Mouse (Mus musculus): ENCODE data around the gene Lcn11. TPM values are rescaled to one million over a fixed set of nuclear protein-coding genes. Genes with fewer than 3 reads are reported as not detected.

Lcn11 gene
- polyA plus RNA-seq (2012; rRNA removed), result not detected in 2 replicates

DNA sequence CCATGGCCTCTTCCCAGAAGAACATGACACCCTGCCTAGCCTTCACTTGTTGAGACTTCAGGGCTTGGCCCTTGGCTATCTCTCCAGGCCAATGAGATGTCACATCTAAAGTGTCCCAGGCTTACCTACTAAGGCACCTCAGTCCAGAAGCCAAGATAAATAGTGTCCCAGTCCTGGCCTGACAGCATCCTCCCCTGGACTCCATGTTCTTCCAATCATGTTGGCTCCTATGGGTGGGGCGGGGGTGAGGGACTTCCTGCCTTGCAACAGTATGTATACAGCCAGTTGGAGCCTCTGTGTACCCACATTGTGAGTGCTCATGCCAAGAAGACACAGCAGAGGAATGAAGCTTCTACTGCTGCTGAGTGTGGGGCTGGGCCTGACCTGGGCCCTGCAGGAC is at the start of gene Lcn11:
Lcn11 (plus strand) TSS at position 301 of the 400 bp plus-strand sequence.

DNA sequence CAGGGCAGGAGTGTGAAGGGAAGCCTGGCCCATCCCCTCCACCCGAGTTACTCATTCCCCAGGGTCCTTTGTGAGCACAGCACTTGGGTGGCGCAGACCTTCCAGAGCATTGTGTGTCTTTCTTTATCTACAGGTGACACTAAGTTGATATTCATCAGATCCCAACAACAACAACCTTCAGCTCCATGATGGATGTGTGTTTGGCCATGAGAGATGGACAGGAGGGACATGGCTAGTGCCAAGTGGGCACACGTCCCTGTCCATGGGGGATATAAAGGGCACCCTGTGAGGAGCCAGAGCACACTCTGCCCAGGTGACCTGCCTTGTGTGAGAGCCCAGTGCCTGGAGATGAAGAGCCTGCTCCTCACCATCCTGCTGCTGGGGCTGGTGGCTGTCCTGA is 40.1 kb upstream of the Lcn11 start, which contains the start of gene Obp2b:
Obp2b (plus strand) TSS at position 301 of the 400 bp plus-strand sequence.

DNA sequence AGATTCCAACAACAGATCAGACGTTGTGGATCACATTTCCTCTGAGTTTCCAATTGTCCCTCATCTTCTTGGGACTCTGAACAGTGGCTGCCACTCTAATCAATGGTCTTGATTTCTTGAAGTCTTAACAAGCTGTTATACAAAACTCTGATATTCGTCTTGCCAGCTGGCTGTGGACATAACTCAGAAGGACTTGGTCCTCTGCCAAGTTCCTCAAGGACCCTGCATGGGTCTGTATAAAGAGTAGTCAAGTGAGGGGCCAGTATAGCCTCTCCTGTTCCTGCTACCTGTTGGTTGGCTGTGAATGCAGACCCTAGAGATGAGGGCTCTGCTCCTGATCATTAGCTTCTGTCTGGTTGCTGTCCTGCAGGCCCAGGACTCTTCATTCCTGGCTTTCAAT is 11.5 kb upstream of the Lcn11 start, which contains the start of gene Lcn3:
Lcn3 (plus strand) TSS at position 301 of the 400 bp plus-strand sequence.

DNA sequence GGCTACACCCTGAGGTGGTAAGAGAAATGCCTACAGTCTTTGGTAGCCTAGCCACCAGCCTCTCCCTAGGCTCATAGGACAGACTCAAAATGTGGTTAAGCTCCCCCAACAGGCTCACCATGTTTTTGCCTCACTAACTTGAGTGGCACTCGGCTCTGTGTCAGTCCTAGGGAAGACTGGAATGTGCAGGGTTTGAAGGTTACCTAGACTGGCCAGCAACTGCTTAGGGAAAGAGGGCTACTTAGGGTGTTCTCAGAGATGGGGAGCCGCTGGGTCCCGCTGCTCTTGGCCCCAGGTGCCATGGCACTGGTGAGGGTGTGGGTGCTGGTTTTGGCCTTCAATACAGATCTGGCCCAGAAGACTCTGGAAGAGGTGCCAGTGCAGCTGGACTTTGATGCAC is 5.1 kb downstream of the Lcn11 start, which contains the start of gene Gm13539:
Gm13539 (plus strand) TSS at position 301 of the 400 bp plus-strand sequence.

DNA sequence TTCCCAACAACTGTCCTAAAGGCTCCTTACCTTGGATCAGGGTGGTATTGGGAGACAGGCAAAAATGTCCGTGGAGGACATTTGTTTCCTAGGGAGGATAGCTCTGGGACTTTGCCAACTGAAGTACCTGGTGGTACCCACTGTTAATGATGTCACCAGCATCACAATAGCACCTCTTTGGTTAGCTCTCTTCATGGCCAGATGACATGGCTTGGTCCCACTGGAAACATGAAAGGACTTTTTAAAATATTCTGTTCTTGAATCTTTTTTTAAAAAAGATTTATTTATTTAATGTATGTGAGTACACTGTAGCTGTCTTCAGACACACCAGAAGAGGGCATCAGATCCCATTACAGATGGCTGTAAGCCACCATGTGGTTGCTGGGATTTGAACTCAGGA is 38.9 kb downstream of the Lcn11 start, which contains the start of gene Glt6d1:
Glt6d1 (minus strand) TSS at position 101 of the 400 bp plus-strand sequence.

DNA sequence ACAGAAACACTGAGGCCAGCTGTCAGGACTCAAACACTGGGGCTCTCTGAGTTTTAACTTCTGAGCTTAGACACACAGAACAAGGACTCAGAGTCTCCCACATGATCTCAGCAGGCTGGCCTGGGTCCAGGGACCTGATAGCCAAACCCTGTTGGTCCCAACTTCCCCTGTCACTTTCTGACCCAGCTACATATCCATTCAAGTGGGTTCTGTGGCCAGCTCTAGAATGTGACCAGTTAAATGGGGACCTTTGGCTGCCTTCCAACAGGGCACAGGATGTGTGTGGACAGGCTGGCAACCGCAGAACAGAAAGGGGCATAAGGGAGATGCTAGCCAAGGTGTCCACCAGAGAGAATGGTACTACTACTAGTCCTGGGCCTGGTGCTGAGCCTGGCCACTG is 46.0 kb downstream of the Lcn11 start, which contains the start of gene Lcn9:
Lcn9 (plus strand) TSS at position 348 of the 400 bp plus-strand sequence.

Other genes starting within 250 kb of the Lcn11 start
- gene Traf2, start 230.1 kb upstream of the Lcn11 start, polyA plus RNA-seq (2012; rRNA removed), result 13.4 and 15.1 TPM in 2 replicates
- gene Edf1, start 219.2 kb upstream of the Lcn11 start, polyA plus RNA-seq (2012; rRNA removed), result 208 and 259 TPM in 2 replicates
- 3.1 and 10.3 TPM in 2 replicates for gene Mamdc4, start 202.2 kb upstream of the Lcn11 start, polyA plus RNA-seq (2012; rRNA removed)
- 20.9 and 24.9 TPM in 2 replicates for gene Phpt1, start 201.8 kb upstream of the Lcn11 start, polyA plus RNA-seq (2012; rRNA removed)
- gene Ajm1, start 195.3 kb upstream of the Lcn11 start, polyA plus RNA-seq (2012; rRNA removed), result 2.2 and 2.4 TPM in 2 replicates
- gene Rabl6, start 168.5 kb upstream of the Lcn11 start, polyA plus RNA-seq (2012; rRNA removed), result 64.1 and 64.2 TPM in 2 replicates
- gene Ccdc183, start 159.3 kb upstream of the Lcn11 start, polyA plus RNA-seq (2012; rRNA removed), result 0.07 TPM in 2 replicates
- 20.6 and 23.5 TPM in 2 replicates for gene Tmem141, start 155.0 kb upstream of the Lcn11 start, polyA plus RNA-seq (2012; rRNA removed)
- 9.5 and 10.1 TPM in 2 replicates for gene Fcna, start 149.0 kb upstream of the Lcn11 start, polyA plus RNA-seq (2012; rRNA removed)
- not detected in 2 replicates for gene Lcn8, start 123.9 kb upstream of the Lcn11 start, polyA plus RNA-seq (2012; rRNA removed)
- not detected in 2 replicates for gene Lcn5, start 119.1 kb upstream of the Lcn11 start, polyA plus RNA-seq (2012; rRNA removed)
- gene Lcn6, start 100.2 kb upstream of the Lcn11 start, polyA plus RNA-seq (2012; rRNA removed), result not detected in 2 replicates
- gene Lcn10, start 94.3 kb upstream of the Lcn11 start, polyA plus RNA-seq (2012; rRNA removed), result not detected in 2 replicates
- gene Obp2a, start 77.0 kb upstream of the Lcn11 start, polyA plus RNA-seq (2012; rRNA removed), result not detected in 2 replicates
- gene Bmyc, start 70.3 kb upstream of the Lcn11 start, polyA plus RNA-seq (2012; rRNA removed), result 43.1 and 46.6 TPM in 2 replicates
- not detected in 2 replicates for gene Obp2b, start 40.0 kb upstream of the Lcn11 start, polyA plus RNA-seq (2012; rRNA removed)
- not detected in 2 replicates for gene Lcn3, start 11.4 kb upstream of the Lcn11 start, polyA plus RNA-seq (2012; rRNA removed)
- gene Gm13539, start 5.2 kb downstream of the Lcn11 start, polyA plus RNA-seq (2012; rRNA removed), result not detected in 2 replicates
- gene Glt6d1, start 38.8 kb downstream of the Lcn11 start, polyA plus RNA-seq (2012; rRNA removed), result not detected in 2 replicates
- gene Lcn9, start 46.1 kb downstream of the Lcn11 start, polyA plus RNA-seq (2012; rRNA removed), result not detected in 2 replicates
- gene Sohlh1, start 70.2 kb downstream of the Lcn11 start, polyA plus RNA-seq (2012; rRNA removed), result not detected in 2 replicates
- 2.3 and 4.0 TPM in 2 replicates for gene Kcnt1, start 86.7 kb downstream of the Lcn11 start, polyA plus RNA-seq (2012; rRNA removed)
- gene Camsap1, start 206.3 kb downstream of the Lcn11 start, polyA plus RNA-seq (2012; rRNA removed), result 3.7 and 8.0 TPM in 2 replicates
- gene Ubac1, start 244.7 kb downstream of the Lcn11 start, polyA plus RNA-seq (2012; rRNA removed), result 65.0 and 65.8 TPM in 2 replicates